Mouse (Mus musculus) heart, adult 2 months (tissue): Measurements from ENCODE around the gene Nrp1. TPM values are rescaled to one million over a fixed set of nuclear protein-coding genes. Genes with fewer than 3 reads are reported as not detected.

ENCODE experiments used
- DNase-seq, 2 experiments: peaks; one replicate each; pipeline ENCODE4 v3.0.0; 2021
- H3K27ac ChIP-seq: fragments of 200-600 bp; 2 replicates; pipeline ENCODE4 v1.8.1; 2022
- H3K27me3 ChIP-seq: fragments of 200-500 bp; 2 replicates; pipeline ENCODE4 v1.6.1; 2012; ENCODE audit warnings: mild to moderate bottlenecking, low read length, inconsistent platforms, mixed read lengths; ENCODE audit not compliant: control insufficient read depth, insufficient read depth
- H3K36me3 ChIP-seq: fragments of 200-500 bp; 2 replicates; pipeline ENCODE4 v1.6.1; 2012; ENCODE audit warnings: low read length, inconsistent platforms; ENCODE audit not compliant: control insufficient read depth, insufficient read depth
- H3K4me1 ChIP-seq: fragments of 200-500 bp; 2 replicates; pipeline ENCODE4 v1.6.1; 2011; ENCODE audit warnings: low read length; ENCODE audit not compliant: control insufficient read depth, insufficient read depth
- H3K4me3 ChIP-seq: fragments of 200-600 bp; 2 replicates; pipeline ENCODE4 v1.8.1; 2022
- H3K79me2 ChIP-seq: fragments of 200-500 bp; replicated peaks from 2 replicates; pipeline ENCODE4 v1.6.1; 2012; ENCODE audit warnings: mild to moderate bottlenecking, inconsistent platforms, low read length, moderate library complexity, mixed read lengths; ENCODE audit not compliant: control insufficient read depth, insufficient read depth
- H3K9ac ChIP-seq: fragments of 200-500 bp; 2 replicates; pipeline ENCODE4 v1.6.1; 2012; ENCODE audit warnings: low read depth, mild to moderate bottlenecking, control low read depth, inconsistent platforms, low read length, mixed read lengths
- CTCF ChIP-seq: fragments of 200-600 bp; IDR thresholded peaks from 2 replicates; pipeline ENCODE4 v1.8.1; 2022; ENCODE audit warnings: antibody characterized with exemption, mild to moderate bottlenecking, moderate library complexity
- EP300 ChIP-seq: fragments of 200-500 bp; IDR thresholded peaks from 2 replicates; pipeline ENCODE4 v1.6.1; 2011; ENCODE audit warnings: low read depth, low read length, control low read depth; ENCODE audit not compliant: insufficient read depth
- POLR2A ChIP-seq: fragments of 200-500 bp; IDR thresholded peaks from 2 replicates; pipeline ENCODE4 v1.6.1; 2011; ENCODE audit warnings: mild to moderate bottlenecking, low read depth, low read length, control low read depth; ENCODE audit not compliant: insufficient read depth
- WGBS: fragments of 180-500 bp; shearing (Covaris S2); methylation state at CpG from one replicate; pipeline ENCODE4 v1.1.7; 2018; 5-methylcytosine and 5-hydroxymethylcytosine counted together
- intact Hi-C: fragments of 180-260 bp; cut with DNase I; formaldehyde crosslinking; loops from one replicate; pipeline ENCODE4 v1.15.1; 2025
- polyA plus RNA-seq: library from polyadenylated mRNA; depleted of rRNA; stranded (reverse); fragments of >200 nt; gene quantifications from 2 replicates; pipeline ENCODE4 v1.2.3, GENCODE M21; 2012
- total RNA-seq, 2 experiments: library from RNA; stranded (reverse); gene quantifications; 2 replicates each; pipeline ENCODE4 v1.2.3; 2021

Nrp1 gene
- total and polyA plus RNA-seq, 3 experiments: 64.5 to 115 (median 115) TPM

DNA sequence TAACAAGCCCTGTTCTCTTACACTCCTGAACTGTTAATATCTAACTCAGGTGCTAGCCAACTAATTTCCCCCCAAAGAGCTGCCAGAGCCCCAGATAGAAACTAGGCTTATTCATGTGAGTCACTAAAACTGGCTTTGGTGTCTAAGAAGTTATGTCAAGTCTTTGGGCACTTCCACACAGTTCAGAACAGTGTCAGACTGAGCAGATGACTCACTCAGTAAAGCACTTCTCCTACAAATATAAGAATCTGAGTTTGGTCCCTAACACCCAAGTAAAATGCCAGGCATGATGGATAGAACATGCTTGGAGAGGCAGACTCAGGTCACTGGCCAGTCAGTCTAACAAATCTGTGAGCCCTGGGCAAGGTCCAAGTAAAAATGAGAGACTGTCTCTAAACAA lies 65.4 kb downstream of the Nrp1 start:
- H3K4me3 ChIP-seq: no peak overlapping the region
- no peak for DNase-seq
- no peaks in the 10 kb centered on the region for H3K27me3 ChIP-seq
- peaks cover 70% of the 10 kb centered on the region for H3K36me3 ChIP-seq
- intact Hi-C loops: no loop called here
- H3K79me2 ChIP-seq: peaks cover 7% of the 10 kb centered on the region; the same call in 1 of the 2 replicates
- 0 out of 2 replicates have a peak overlapping the region, but pooled peaks have one; percentile 15 for H3K27ac ChIP-seq
- no peak overlapping the region for H3K9ac ChIP-seq
- peaks cover 6% of the 10 kb centered on the region for H3K4me1 ChIP-seq
- no peak for TF ChIP-seq EP300

DNA sequence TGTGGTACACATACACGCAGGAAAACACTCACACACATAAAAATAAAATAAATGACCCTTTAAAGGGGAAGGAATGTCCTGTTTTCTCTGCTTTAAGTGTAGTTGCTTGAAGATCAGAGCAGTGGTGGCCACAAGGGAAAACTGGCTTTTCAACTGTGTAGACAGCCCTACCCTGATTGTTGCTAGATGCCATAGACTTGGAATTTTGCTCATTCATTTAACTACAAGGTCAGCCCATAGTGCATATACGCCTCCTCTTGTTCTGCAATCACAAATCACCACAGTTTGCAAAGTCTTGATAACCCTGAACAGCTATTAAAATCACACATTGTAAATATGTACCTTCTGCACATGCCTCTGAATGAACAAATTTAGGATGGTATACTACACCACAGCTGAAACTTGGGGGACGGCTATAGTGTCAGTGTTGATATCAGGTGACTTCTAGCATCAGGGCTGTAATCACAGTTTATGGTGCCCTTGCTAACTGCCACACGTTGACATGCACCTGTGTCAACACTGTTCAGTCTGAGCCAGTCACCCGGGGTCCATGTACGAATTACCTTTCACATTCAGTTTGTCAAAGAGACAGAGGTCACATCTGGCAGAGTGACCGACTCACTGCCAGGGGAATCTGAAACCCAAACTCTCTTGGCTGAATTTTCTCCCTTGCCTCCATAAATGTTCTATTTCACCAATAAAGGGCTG lies 66.4 kb downstream of the Nrp1 start:
- Histone ChIP-seq H3K27me3 (no peaks in the 10 kb centered on the region), H3K9ac (no peak overlapping the region), H3K4me3 (no peak overlapping the region), H3K27ac (no peak overlapping the region; the same call in 1 of the 2 replicates), H3K36me3 (peaks cover 74% of the 10 kb centered on the region), H3K79me2 (peaks cover 7% of the 10 kb centered on the region; the same call in 1 of the 2 replicates), H3K4me1 (peaks cover 7% of the 10 kb centered on the region)
- intact Hi-C loops: no loop called here
- TF ChIP-seq EP300 (no peak), CTCF (no peak), POLR2A (no peak)
- no peak for DNase-seq
- whole genome bisulfite sequencing: 82% methylated on average over 7 of the region's 7 CpGs

DNA sequence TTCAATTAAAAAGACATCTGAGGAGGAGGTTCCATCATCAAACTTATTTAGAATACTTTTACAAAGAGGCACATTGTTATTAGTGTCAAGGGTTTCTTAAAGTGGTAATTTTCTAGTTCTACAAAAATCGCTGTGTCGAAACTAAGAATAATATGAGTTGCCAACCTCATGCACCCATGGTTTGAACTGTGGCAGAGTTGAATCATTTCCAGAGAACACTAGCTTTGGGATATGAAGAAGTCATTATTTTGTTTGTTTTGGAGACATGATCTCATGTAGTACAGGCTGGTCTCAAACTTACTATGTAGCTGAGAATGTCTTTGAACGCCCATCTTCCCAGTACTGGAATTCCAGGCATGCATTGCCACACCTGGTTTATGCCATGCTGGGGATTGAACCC lies 68.7 kb downstream of the Nrp1 start:
- no peak overlapping the region for H3K4me3 ChIP-seq
- intact Hi-C loops: no loop called here
- H3K27ac ChIP-seq: no peak overlapping the region
- peaks cover 9% of the 10 kb centered on the region for H3K79me2 ChIP-seq
- DNase-seq: no peak
- WGBS: 80% methylated on average over 3 of the region's 3 CpGs
- no peak overlapping the region for H3K9ac ChIP-seq
- peaks cover 80% of the 10 kb centered on the region for H3K36me3 ChIP-seq
- no peaks in the 10 kb centered on the region for H3K27me3 ChIP-seq
- peaks cover 7% of the 10 kb centered on the region for H3K4me1 ChIP-seq
- no peak for TF ChIP-seq EP300
- TF ChIP-seq POLR2A: no peak
- TF ChIP-seq CTCF: no peak

DNA sequence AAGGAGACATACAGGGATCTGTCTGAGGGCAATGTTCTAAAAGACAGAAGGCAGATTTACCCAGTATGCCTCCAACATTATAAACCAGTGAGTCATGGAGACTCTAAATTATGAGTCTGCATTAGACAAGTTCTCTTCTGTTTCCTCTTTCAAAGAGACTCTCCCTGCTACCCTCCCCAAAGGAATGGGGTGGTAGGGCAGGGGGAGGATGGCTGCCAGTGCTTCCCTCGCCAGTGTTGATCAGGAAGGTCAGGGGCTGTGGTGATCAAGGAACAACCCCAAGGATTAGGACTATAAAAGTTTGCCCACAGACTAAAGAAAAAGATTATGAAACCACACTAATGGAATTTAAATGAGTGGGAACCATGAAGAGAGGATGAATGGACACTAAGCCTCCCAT lies 70.6 kb downstream of the Nrp1 start:
- WGBS: 88% methylated on average over 1 of the region's 1 CpGs
- DNase-seq: no peak
- H3K4me1 ChIP-seq: peaks cover 7% of the 10 kb centered on the region
- H3K27ac ChIP-seq: no peak overlapping the region
- H3K4me3 ChIP-seq: no peak overlapping the region
- no peak for TF ChIP-seq CTCF
- TF ChIP-seq EP300: no peak
- TF ChIP-seq POLR2A: no peak
- no peaks in the 10 kb centered on the region for H3K27me3 ChIP-seq
- H3K79me2 ChIP-seq: peaks cover 7% of the 10 kb centered on the region
- peaks cover 69% of the 10 kb centered on the region for H3K36me3 ChIP-seq
- intact Hi-C loops: no loop called here
- H3K9ac ChIP-seq: no peak overlapping the region

DNA sequence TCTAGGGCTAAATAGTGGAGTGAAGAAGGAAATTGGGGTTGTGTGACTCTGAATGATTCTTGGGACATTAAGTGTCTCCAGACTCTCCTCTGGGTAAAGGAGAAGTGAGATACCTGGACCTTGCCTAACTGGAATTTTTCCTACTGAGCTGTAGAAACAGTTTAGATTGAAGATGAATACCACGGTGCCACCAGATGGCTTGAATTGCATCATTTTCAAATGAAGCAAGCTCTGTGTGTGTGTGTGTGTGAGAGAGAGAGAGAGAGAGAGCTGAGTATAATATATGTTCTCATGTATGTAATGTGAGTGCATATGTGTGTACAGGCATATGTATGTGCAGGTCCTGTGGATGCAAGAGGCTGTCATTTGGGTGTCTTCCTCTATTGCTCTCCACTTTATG lies 72.7 kb downstream of the Nrp1 start:
- H3K9ac ChIP-seq: no peak overlapping the region
- peaks cover 3% of the 10 kb centered on the region for H3K79me2 ChIP-seq
- DNase-seq: no peak
- no peak overlapping the region for H3K4me3 ChIP-seq
- no peak overlapping the region for H3K27ac ChIP-seq
- no peaks in the 10 kb centered on the region for H3K27me3 ChIP-seq
- no peak for TF ChIP-seq EP300
- no peak for TF ChIP-seq POLR2A
- no peak for TF ChIP-seq CTCF
- intact Hi-C loops: no loop called here
- H3K4me1 ChIP-seq: peaks cover 5% of the 10 kb centered on the region
- 86% methylated on average over 1 of the region's 1 CpGs for WGBS
- H3K36me3 ChIP-seq: peaks cover 71% of the 10 kb centered on the region

DNA sequence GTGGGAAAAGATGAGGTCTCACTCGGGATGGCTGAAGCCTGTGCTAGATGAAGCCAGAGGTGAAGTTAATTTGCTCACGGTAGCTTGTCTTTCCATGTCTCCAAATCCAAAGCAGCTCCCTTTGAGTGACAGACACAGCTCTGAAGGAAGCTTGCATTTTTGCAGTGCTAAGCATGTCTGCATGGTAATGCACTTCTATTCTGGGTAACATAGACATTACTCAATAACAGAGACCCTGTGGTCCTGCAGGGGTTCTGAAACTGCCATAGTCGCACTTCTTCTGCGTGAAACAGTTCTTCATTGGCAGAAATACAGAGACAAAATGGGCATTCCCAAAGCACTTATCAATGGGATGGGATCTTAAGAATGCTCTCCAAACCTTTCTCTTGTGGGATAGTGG lies 77.3 kb downstream of the Nrp1 start:
- H3K79me2 ChIP-seq: peaks cover 2% of the 10 kb centered on the region
- no peak for TF ChIP-seq POLR2A
- no peak for TF ChIP-seq CTCF
- no peak for TF ChIP-seq EP300
- no peak overlapping the region for H3K9ac ChIP-seq
- peaks cover 20% of the 10 kb centered on the region for H3K4me1 ChIP-seq
- H3K36me3 ChIP-seq: peaks cover 77% of the 10 kb centered on the region
- no peak for DNase-seq
- 46% methylated on average over 4 of the region's 4 CpGs for WGBS
- H3K27ac ChIP-seq: peak overlapping the region; percentile 72
- intact Hi-C loops: loop anchor here (5.0 kb wide), 2 partner anchors 52 to 63 kb away; no protein-coding TSS in a partner anchor
- H3K4me3 ChIP-seq: no peak overlapping the region
- H3K27me3 ChIP-seq: no peaks in the 10 kb centered on the region
